Mouse (Mus musculus): ENCODE measurements around the gene Dppa5a. TPM values are rescaled to one million over a fixed set of nuclear protein-coding genes. Genes with fewer than 3 reads are reported as not detected.
"Not testable (repeated sequence)": the region's sequence is repeated elsewhere in the genome, so short reads cannot be mapped to it uniquely, and the experiment has no call there.

Dppa5a gene
- polyA plus RNA-seq, 1 experiment from 2014 or later, result 2.8 TPM

GRCm38 (mm10) chr9:78355611-78356010 is 12.4 kb downstream of the Dppa5a start, which contains the start of gene Gsta2:
Gsta2 (minus strand) TSS chr9:78355788.
- WGBS, result 89% methylated on average over 8 of the region's 8 CpGs
- no peaks in the 10 kb centered on the region for H3K27me3 ChIP-seq (replicated peaks; ENCODE audit: control insufficient read depth, insufficient read depth, low read length)
- no peaks in the 10 kb centered on the region for H3K9me3 ChIP-seq (replicated peaks; ENCODE audit: control insufficient read depth, low read length)
- no peak within 1 kb of the TSS for H3K4me3 ChIP-seq (ENCODE audit: low read depth, low read length)
- no peak for ATAC-seq
- no peak within 1 kb of the TSS for H3K4me2 ChIP-seq (ENCODE audit: low read length)
- H3K4me1 ChIP-seq (ENCODE audit: control insufficient read depth, insufficient read depth, low read length), result no peaks in the 10 kb centered on the region
- no peak within 1 kb of the TSS for H3K9ac ChIP-seq (ENCODE audit: low read length)
- H3K27ac ChIP-seq (ENCODE audit: low read depth, low read length), result no peak within 1 kb of the TSS
- H3K36me3 ChIP-seq (ENCODE audit: control insufficient read depth, insufficient read depth, low read length), result no peaks in the 10 kb centered on the region
- no peak for DNase-seq (ENCODE audit: low spot score)

- H3K9ac ChIP-seq (ENCODE audit: low read length), result no peak overlapping the region
- 83% methylated on average over 11 of the region's 11 CpGs for WGBS
- no peak overlapping the region for H3K4me3 ChIP-seq (ENCODE audit: low read depth, low read length)
- H3K4me1 ChIP-seq (ENCODE audit: control insufficient read depth, insufficient read depth, low read length), result no peaks in the 10 kb centered on the region
- no peaks in the 10 kb centered on the region for H3K36me3 ChIP-seq (ENCODE audit: control insufficient read depth, insufficient read depth, low read length)
- H3K9me3 ChIP-seq (replicated peaks; ENCODE audit: control insufficient read depth, low read length), result no peaks in the 10 kb centered on the region
- no peak overlapping the region for H3K4me2 ChIP-seq (ENCODE audit: low read length)
- no peak overlapping the region for H3K27ac ChIP-seq (ENCODE audit: low read depth, low read length)
- H3K27me3 ChIP-seq (replicated peaks; ENCODE audit: control insufficient read depth, insufficient read depth, low read length), result no peaks in the 10 kb centered on the region
- ATAC-seq (no peak), DNase-seq (ENCODE audit: low spot score) (no peak)
These were observed 13.1 kb downstream of the Dppa5a start for GRCm38 (mm10) chr9:78354665-78355578.

GRCm38 (mm10) chr9:78351504-78352220 is 16.3 kb downstream of the Dppa5a start:
- Histone ChIP-seq H3K27ac (ENCODE audit: low read depth, low read length) (no peak overlapping the region), H3K4me1 (ENCODE audit: control insufficient read depth, insufficient read depth, low read length) (no peaks in the 10 kb centered on the region), H3K27me3 (replicated peaks; ENCODE audit: control insufficient read depth, insufficient read depth, low read length) (no peaks in the 10 kb centered on the region), H3K36me3 (ENCODE audit: control insufficient read depth, insufficient read depth, low read length) (no peaks in the 10 kb centered on the region), H3K4me3 (ENCODE audit: low read depth, low read length) (no peak overlapping the region), H3K4me2 (ENCODE audit: low read length) (no peak overlapping the region), H3K9me3 (replicated peaks; ENCODE audit: control insufficient read depth, low read length) (no peaks in the 10 kb centered on the region), H3K9ac (ENCODE audit: low read length) (no peak overlapping the region)
- WGBS, result 85% methylated on average over 6 of the region's 6 CpGs
- DNase-seq (ENCODE audit: low spot score) (no peak), ATAC-seq (no peak)

GRCm38 (mm10) chr9:78350007-78350406 is 18.0 kb downstream of the Dppa5a start:
- not testable (repeated sequence) for H3K36me3 ChIP-seq (ENCODE audit: control insufficient read depth, insufficient read depth, low read length); H3K27me3 ChIP-seq (replicated peaks; ENCODE audit: control insufficient read depth, insufficient read depth, low read length); DNase-seq (ENCODE audit: low spot score); H3K4me3 ChIP-seq (ENCODE audit: low read depth, low read length); H3K27ac ChIP-seq (ENCODE audit: low read depth, low read length); ATAC-seq; H3K9ac ChIP-seq (ENCODE audit: low read length); H3K9me3 ChIP-seq (replicated peaks; ENCODE audit: control insufficient read depth, low read length); H3K4me2 ChIP-seq (ENCODE audit: low read length); H3K4me1 ChIP-seq (ENCODE audit: control insufficient read depth, insufficient read depth, low read length)

GRCm38 (mm10) chr9:78349141-78349540 is 18.8 kb downstream of the Dppa5a start:
- not testable (repeated sequence) for H3K4me3 ChIP-seq (ENCODE audit: low read depth, low read length); H3K4me2 ChIP-seq (ENCODE audit: low read length); H3K27ac ChIP-seq (ENCODE audit: low read depth, low read length); H3K36me3 ChIP-seq (ENCODE audit: control insufficient read depth, insufficient read depth, low read length); H3K9me3 ChIP-seq (replicated peaks; ENCODE audit: control insufficient read depth, low read length); H3K9ac ChIP-seq (ENCODE audit: low read length); H3K27me3 ChIP-seq (replicated peaks; ENCODE audit: control insufficient read depth, insufficient read depth, low read length); ATAC-seq; H3K4me1 ChIP-seq (ENCODE audit: control insufficient read depth, insufficient read depth, low read length); DNase-seq (ENCODE audit: low spot score)
- WGBS, result 81% methylated on average over 3 of the region's 3 CpGs

GRCm38 (mm10) chr9:78348206-78349004 is 19.6 kb downstream of the Dppa5a start:
- not testable (repeated sequence) for H3K4me1 ChIP-seq (ENCODE audit: control insufficient read depth, insufficient read depth, low read length); H3K36me3 ChIP-seq (ENCODE audit: control insufficient read depth, insufficient read depth, low read length); DNase-seq (ENCODE audit: low spot score); H3K27me3 ChIP-seq (replicated peaks; ENCODE audit: control insufficient read depth, insufficient read depth, low read length); H3K27ac ChIP-seq (ENCODE audit: low read depth, low read length); H3K4me2 ChIP-seq (ENCODE audit: low read length); H3K9ac ChIP-seq (ENCODE audit: low read length); ATAC-seq; H3K4me3 ChIP-seq (ENCODE audit: low read depth, low read length); H3K9me3 ChIP-seq (replicated peaks; ENCODE audit: control insufficient read depth, low read length)
- 66% methylated on average over 6 of the region's 6 CpGs for WGBS

- DNase-seq (ENCODE audit: low spot score) (no peak), ATAC-seq (no peak)
- Histone ChIP-seq H3K36me3 (ENCODE audit: control insufficient read depth, insufficient read depth, low read length) (no peaks in the 10 kb centered on the region), H3K27ac (ENCODE audit: low read depth, low read length) (no peak overlapping the region), H3K9me3 (replicated peaks; ENCODE audit: control insufficient read depth, low read length) (no peaks in the 10 kb centered on the region), H3K4me3 (ENCODE audit: low read depth, low read length) (no peak overlapping the region), H3K27me3 (replicated peaks; ENCODE audit: control insufficient read depth, insufficient read depth, low read length) (no peaks in the 10 kb centered on the region), H3K4me1 (ENCODE audit: control insufficient read depth, insufficient read depth, low read length) (no peaks in the 10 kb centered on the region), H3K9ac (ENCODE audit: low read length) (no peak overlapping the region), H3K4me2 (ENCODE audit: low read length) (no peak overlapping the region)
- WGBS, result 72% methylated on average over 3 of the region's 3 CpGs
These were observed 21.0 kb downstream of the Dppa5a start for GRCm38 (mm10) chr9:78347004-78347403.

GRCm38 (mm10) chr9:78345235-78345634 is 22.7 kb downstream of the Dppa5a start:
- not testable (repeated sequence) for H3K4me1 ChIP-seq (ENCODE audit: control insufficient read depth, insufficient read depth, low read length); H3K4me3 ChIP-seq (ENCODE audit: low read depth, low read length); H3K9ac ChIP-seq (ENCODE audit: low read length); H3K27ac ChIP-seq (ENCODE audit: low read depth, low read length); ATAC-seq; DNase-seq (ENCODE audit: low spot score); H3K36me3 ChIP-seq (ENCODE audit: control insufficient read depth, insufficient read depth, low read length); H3K4me2 ChIP-seq (ENCODE audit: low read length); H3K9me3 ChIP-seq (replicated peaks; ENCODE audit: control insufficient read depth, low read length); H3K27me3 ChIP-seq (replicated peaks; ENCODE audit: control insufficient read depth, insufficient read depth, low read length)
- 56% methylated on average over 3 of the region's 4 CpGs for WGBS

Measured in forebrain, embryonic 14.5 days (tissue).